Comparison of ENCODE assay signal across 8 mouse cellular contexts in genomic region chr7:109618721-109619120, GRCm38 (mm10).
DNase-seq lines count a peak whose midpoint lies in the region; ATAC-seq and TF ChIP-seq lines count a peak whose summit lies in the region.

No protein-coding gene starts in this region.

- H3K4me1 ChIP-seq in heart, embryonic 11.5 days (ENCODE audit: control insufficient read depth, insufficient read depth, low read length) = peaks cover 69% of the 10 kb centered on the region
- no peaks in the 10 kb centered on the region for H3K4me1 ChIP-seq in ES-Bruce4 (ENCODE audit: control insufficient read depth, insufficient read depth, low read length)
- peaks cover 8% of the 10 kb centered on the region for H3K4me1 ChIP-seq in thymus, adult 2 months (replicated peaks; ENCODE audit: control insufficient read depth, insufficient read depth, low read length)

- TF ChIP-seq POLR2A in ES-Bruce4 (IDR thresholded peaks at IDR 0.05; ENCODE audit: insufficient read depth, low read length) = no peak
- no peak for TF ChIP-seq POLR2A in thymus, adult 2 months (IDR thresholded peaks at IDR 0.05; ENCODE audit: control insufficient read depth, extremely low read depth, insufficient read depth, low read length, poor library complexity)

- DNase-seq in heart, adult 11 months = peak; percentile 94
- DNase-seq in cerebellum, adult 18-20 months = peak; percentile 60 to 72
- peak; percentile 81 for DNase-seq in gastrocnemius, postnatal 14 days
- peak; percentile 36 to 80 for DNase-seq in layer of hippocampus, postnatal 25 days (ENCODE audit: extremely low spot score in 1 of 2, low spot score in 1 of 2)
- DNase-seq in natural killer cell, adult 2 months (ENCODE audit: low spot score in 2 of 2) = peak; percentile 47 to 61
- peak; percentile 57 for DNase-seq in thymus, adult 2 months

- TF ChIP-seq EP300 in ES-Bruce4 (IDR thresholded peaks at IDR 0.05; ENCODE audit: insufficient read depth, low read depth, low read length) = no peak

- H3K9me3 ChIP-seq in heart, embryonic 11.5 days (replicated peaks; ENCODE audit: control insufficient read depth, low read length) = no peaks in the 10 kb centered on the region
- H3K9me3 ChIP-seq in ES-Bruce4 (replicated peaks; ENCODE audit: control insufficient read depth, insufficient read depth, low read length, poor library complexity, severe bottlenecking) = no peaks in the 10 kb centered on the region

- H3K4me3 ChIP-seq in heart, embryonic 11.5 days (ENCODE audit: low read depth, low read length) = no peak overlapping the region
- H3K4me3 ChIP-seq in ES-Bruce4 (ENCODE audit: low read depth, low read length) = no peak overlapping the region
- no peak overlapping the region for H3K4me3 ChIP-seq in thymus, adult 2 months (ENCODE audit: control insufficient read depth, insufficient read depth, low read length)

- H3K27ac ChIP-seq in heart, embryonic 11.5 days (ENCODE audit: low read depth, low read length) = no peak overlapping the region
- no peak overlapping the region for H3K27ac ChIP-seq in ES-Bruce4 (ENCODE audit: insufficient read depth, low read length)
- no peak overlapping the region for H3K27ac ChIP-seq in thymus, adult 2 months (ENCODE audit: control insufficient read depth, insufficient read depth, low read length)

- H3K9ac ChIP-seq in heart, embryonic 11.5 days (ENCODE audit: low read depth, low read length) = no peak overlapping the region
- no peak overlapping the region for H3K9ac ChIP-seq in ES-Bruce4 (ENCODE audit: low read depth, poor library complexity, severe bottlenecking)

- intact Hi-C loops in gastrocnemius, postnatal 14 days (cut with DNase I; ENCODE audit: low total_unique reads) = loop anchor here (5.0 to 10.0 kb wide), 3 partner anchors 54 to 91 kb away; no protein-coding TSS in a partner anchor

- ATAC-seq in heart, embryonic 11.5 days (replicated peaks; ENCODE audit: insufficient number of reproducible peaks, low FRiP score, low TSS enrichment) = no peak

- no peaks in the 10 kb centered on the region for H3K27me3 ChIP-seq in heart, embryonic 11.5 days (ENCODE audit: control insufficient read depth, insufficient read depth, low read length)
- no peaks in the 10 kb centered on the region for H3K27me3 ChIP-seq in ES-Bruce4 (ENCODE audit: control insufficient read depth, insufficient read depth, low read length, poor library complexity, severe bottlenecking)
- H3K27me3 ChIP-seq in thymus, adult 2 months (ENCODE audit: control insufficient read depth, insufficient read depth, low read length) = no peaks in the 10 kb centered on the region

- H3K36me3 ChIP-seq in heart, embryonic 11.5 days (ENCODE audit: control insufficient read depth, insufficient read depth, low read length) = no peaks in the 10 kb centered on the region
- no peaks in the 10 kb centered on the region for H3K36me3 ChIP-seq in ES-Bruce4 (ENCODE audit: control insufficient read depth, insufficient read depth, low read length, poor library complexity, severe bottlenecking)
- H3K36me3 ChIP-seq in thymus, adult 2 months (ENCODE audit: control insufficient read depth, insufficient read depth, low read length) = no peaks in the 10 kb centered on the region

- WGBS in heart, embryonic 11.5 days (ENCODE audit: insufficient replicate concordance) = 22% methylated on average over 6 of the region's 6 CpGs
- WGBS in thymus, adult 2 months = 35% methylated on average over 6 of the region's 6 CpGs

- H3K4me2 ChIP-seq in heart, embryonic 11.5 days = no peak overlapping the region

- peak; percentile 82 for TF ChIP-seq CTCF in ES-Bruce4 (IDR thresholded peaks at IDR 0.05; ENCODE audit: low read depth, low read length)
- TF ChIP-seq CTCF in thymus, adult 2 months (IDR thresholded peaks at IDR 0.05; ENCODE audit: borderline replicate concordance, control insufficient read depth, extremely low read depth, insufficient read depth, low read length, poor library complexity) = no peak
